Mouse (Mus musculus): ENCODE measurements around the gene Fos.

Fos gene

DNA sequence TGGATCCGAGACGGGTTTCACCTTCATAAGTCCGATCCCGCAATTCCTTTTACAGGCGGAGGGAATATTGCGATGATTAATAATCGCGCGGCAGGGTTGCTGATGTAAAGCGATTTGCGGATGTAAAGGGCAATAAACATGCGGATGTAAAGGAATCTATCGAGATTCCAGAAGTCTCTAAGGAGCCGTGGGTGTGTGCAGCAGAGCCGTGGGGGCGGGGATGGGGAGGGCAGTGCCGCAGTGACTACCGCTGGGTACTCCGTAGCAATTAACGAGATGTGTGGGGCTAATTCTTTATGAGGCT is 13.0 kb downstream of the Fos start:
- peak; percentile 41 to 84 for DNase-seq (ENCODE audit: inconsistent age in 2 of 2, low spot score in 1 of 2)

DNA sequence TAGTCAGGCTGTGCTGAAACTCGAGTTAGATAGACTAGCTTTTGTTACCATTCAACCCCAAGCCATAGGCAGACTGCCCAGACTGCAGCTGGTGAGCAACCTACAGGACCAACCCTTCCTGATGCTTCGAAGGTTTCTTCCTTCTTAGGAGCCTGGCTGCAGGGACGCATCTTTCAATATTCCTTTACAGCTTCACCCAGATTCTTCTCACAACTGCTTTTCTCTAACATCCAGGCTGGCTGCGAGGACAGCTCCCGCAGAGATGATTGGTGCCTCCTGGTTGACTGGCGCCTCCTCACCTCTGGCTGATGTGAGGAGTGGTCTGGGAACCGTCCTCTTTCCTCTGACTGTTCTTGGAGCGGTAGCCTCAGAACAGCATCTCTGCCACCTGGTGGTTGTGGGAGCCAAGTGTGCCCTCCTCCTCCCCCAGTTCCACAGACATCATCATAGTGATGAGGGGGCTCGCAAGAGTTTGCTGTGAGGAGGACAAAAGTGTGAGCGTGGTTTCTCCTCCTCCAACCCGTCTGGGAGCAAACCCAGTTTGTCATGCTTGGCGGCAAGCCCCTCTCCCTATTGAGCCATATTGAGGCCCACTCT is 14.0 kb downstream of the Fos start:
- DNase-seq (ENCODE audit: inconsistent age in 2 of 2, low spot score in 1 of 2) = peak; percentile 71 to 92

- peak; percentile 7 to 50 for DNase-seq (ENCODE audit: inconsistent age in 2 of 2, low spot score in 1 of 2)
Observed at GRCm38 (mm10) chr12:85489232-85489886, 15.7 kb downstream of the Fos start.

GRCm38 (mm10) chr12:85490096-85490820 is 16.6 kb downstream of the Fos start:
- DNase-seq (ENCODE audit: inconsistent age in 2 of 2, low spot score in 1 of 2) = peak in 1 of 2 experiments; percentile 10

GRCm38 (mm10) chr12:85490991-85491390 is 17.3 kb downstream of the Fos start:
- DNase-seq (ENCODE audit: inconsistent age in 2 of 2, low spot score in 1 of 2) = no peak

GRCm38 (mm10) chr12:85492084-85492645 is 18.5 kb downstream of the Fos start:
- peak; percentile 55 to 85 for DNase-seq (ENCODE audit: inconsistent age in 2 of 2, low spot score in 1 of 2)

DNA sequence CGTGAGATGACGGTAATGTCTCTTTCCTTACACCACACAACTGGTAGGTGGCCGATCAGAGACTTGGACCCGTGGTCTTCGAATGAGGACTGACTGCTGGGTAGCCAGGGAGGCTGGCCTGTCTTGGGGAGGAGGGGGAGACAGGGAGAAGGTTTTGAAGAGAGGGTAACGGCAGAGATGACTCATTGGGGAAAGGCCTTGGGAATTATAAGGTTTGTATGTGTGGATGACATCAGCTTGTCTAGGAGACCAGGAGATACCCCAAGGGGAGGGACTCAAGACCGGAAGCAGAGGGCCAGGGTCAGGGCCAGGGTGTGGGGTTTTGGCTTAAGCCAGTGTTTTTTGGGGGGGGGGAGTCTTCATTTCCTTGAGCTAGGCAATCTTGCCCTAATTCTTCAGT is 22.6 kb downstream of the Fos start:
- peak; percentile 31 to 67 for DNase-seq (ENCODE audit: inconsistent age in 2 of 2, low spot score in 1 of 2)

DNA sequence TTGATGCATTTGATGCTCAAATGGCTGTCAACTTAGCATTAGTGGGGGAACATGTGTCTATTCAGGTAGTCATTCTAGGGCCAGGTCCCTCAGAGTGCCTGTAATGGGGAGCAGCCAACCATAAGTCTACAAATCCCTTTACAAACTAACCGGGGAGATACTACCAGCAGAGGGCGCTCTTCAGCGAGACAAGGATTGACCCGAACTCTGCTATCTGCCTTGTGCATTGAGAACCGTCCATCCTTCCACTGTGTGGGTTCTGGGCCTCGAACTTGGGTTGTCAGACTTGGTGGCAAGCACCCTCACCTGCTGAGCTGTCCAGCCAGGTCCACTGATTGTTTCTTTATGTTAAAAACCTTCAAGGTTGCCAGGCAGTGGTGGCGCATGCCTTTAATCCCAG is 23.1 kb downstream of the Fos start:
- DNase-seq (ENCODE audit: inconsistent age in 2 of 2, low spot score in 1 of 2) = peak; percentile 70 to 89

DNA sequence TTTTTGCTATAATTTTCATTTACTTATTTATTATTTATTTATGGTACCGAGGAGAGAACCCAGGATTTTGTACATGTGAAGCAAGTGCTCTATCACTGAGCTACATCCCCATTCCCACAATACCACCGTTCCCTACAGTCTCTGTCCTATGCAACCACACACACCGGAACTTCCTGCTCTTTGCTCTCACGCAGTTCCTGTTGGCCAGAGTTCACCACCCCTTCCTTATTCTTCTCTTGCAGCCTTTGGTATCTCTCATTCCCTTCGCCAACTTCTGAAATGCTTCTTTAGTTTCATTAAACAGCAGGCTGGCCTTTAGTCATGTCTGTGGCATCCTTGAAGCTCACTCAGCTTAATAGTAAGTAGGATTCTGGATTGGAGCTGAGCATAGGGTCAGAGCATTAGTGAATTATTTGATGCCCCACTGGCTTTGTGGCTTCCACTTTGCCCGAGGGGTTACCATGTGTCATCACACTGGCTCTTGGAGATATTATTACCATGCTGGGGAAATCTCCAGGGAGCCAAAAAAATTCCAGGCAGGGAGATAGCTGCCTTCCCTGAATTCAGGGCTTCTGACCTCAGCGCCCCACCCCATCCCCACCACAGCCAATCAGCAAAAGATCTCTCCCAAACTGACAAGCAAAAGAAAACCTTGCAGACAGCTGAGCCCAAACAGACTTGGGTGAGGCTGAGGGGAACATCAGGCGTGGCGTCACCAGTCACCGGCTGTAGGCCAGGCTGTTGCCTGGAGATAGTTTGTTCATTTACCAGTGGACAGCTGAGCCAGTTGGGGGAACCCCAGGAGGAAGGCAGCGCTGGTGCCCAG is 23.8 kb downstream of the Fos start:
- no peak for DNase-seq (ENCODE audit: inconsistent age in 2 of 2, low spot score in 1 of 2)

DNA sequence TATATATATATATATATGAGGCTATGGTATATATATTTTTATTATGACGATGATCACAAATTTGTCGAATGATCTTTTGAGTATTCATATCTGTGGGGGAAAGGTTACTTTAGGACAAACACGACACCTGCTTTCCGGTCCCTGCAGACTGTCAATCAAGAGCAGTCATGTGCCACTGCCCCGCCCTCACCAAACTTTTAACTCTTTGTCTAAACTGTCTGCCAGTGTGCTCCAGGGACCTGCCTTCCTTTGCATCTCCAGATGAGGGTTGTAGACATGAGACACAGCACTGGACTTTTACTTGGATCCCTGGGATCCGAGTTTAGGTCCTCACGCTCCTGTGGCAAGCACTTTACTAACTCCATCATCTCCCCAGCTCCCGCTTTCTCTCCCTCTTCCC is 25.3 kb downstream of the Fos start:
- DNase-seq (ENCODE audit: inconsistent age in 2 of 2, low spot score in 1 of 2) = no peak

DNA sequence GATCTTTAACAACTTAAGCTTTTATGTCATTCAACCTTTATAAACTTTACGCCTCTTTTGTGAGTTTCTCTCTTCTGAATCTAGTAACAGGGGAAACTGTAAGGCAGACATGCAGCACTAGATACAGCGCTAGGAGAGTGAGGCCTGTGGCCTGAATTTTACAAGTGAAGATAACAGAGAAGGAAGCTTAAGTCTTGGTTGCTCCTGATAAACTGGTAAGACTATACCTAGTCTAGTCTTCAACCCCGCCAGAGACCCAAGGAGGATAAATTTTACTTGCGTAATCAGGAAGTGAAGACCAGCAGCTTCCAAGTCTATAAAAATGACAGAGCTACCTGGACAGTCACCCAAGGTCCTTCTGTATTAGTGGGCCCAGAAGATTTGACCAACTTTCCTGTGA is 29.0 kb downstream of the Fos start:
- DNase-seq (ENCODE audit: inconsistent age in 2 of 2, low spot score in 1 of 2) = no peak

- peak; percentile 27 to 76 for DNase-seq (ENCODE audit: inconsistent age in 2 of 2, low spot score in 1 of 2)
Observed at GRCm38 (mm10) chr12:85508235-85508634, 34.5 kb downstream of the Fos start.

- DNase-seq (ENCODE audit: inconsistent age in 2 of 2, low spot score in 1 of 2) = no peak
Observed at GRCm38 (mm10) chr12:85510013-85510412, 36.3 kb downstream of the Fos start.

DNA sequence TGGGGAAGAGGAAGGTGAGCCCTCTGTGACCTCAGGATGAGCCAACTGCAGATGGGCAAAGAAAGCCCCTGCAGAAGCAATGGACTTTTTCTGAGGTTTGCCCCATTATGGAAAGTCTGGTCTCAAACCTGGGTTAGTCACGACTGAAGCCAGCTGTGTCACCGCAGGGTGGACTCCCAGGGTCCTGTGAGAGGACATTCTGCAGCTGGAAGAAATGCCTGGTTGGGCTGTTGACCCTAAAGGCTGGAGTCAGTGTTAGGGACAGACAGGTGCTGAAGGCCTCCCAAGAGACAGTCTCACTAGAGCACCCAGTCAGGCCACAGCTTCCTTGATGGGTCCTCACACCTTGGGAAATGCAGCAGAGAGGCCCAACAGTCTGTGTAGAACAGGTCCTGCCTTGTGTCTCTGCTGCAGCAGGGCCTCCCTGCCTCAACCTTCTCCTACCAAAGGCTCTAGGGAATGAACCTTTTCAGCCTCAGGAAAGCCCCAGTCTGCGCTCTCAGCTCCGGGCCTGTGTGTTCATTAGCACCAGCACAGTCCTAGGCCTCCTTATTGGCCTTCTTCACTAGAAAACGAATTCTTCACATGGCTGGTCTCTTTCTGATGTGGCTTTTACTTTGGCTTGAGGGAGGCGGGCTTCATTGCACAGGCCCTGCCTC is 40.2 kb downstream of the Fos start:
- no peak for DNase-seq (ENCODE audit: inconsistent age in 2 of 2, low spot score in 1 of 2)

DNA sequence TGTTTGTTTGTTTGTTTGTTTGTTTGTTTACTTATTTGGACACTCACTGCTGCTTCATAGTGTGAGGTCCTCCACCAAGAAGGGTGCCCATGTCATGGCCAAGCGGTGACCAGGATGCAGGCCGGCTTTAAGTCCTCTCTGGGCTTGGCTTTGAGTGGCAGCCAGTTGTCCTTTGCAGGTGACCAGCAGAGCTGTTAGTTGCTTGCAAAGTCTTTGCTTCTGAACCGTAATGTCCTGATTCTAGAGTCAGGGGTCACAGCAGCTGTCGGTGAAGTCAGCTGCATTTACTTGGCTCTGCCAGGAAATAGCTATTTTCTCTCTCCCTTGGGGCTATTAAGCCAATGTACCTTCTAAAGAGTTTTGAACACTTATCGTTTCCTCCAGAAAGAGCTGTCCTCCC is 41.3 kb downstream of the Fos start:
- DNase-seq (ENCODE audit: inconsistent age in 2 of 2, low spot score in 1 of 2) = no peak

DNA sequence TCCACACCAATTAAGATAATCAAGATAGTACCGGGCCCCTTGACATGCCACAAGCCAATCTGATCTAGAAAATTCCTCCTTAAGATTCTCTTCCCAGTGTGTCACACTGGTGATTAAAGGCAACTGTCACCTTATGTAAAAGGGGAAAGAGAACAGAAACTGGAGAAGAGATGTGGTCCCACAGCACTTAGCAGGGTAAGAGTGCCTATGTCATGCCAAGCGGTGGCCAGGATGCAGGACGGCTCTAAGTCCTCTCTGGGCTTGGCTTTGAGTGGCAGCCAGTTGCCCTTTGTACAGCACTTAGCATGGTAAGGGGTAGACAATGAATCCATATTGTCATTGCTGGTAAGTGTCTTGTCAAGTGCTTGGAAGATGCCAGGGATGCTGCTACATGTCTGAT is 42.2 kb downstream of the Fos start:
- DNase-seq (ENCODE audit: inconsistent age in 2 of 2, low spot score in 1 of 2) = no peak

DNA sequence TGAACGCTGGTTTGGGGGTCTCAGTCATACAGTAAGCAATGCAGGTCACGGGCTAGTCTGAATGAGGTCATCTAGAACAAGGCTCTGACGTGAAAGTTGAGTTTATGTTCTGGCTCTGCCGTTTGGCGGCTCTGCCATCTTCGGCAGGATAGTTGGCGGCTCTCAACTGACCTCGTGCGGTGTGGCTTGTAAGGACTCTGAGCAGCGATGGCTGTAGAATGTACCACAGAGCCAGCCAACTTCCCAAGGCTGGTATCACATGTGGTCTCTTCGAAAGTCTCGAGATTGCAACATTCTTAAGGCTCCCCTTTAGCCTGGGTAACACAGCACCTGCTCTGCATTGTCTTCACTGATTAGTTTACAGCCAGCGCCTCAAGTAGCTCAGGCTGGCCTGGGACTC is 43.6 kb downstream of the Fos start:
- DNase-seq (ENCODE audit: inconsistent age in 2 of 2, low spot score in 1 of 2) = no peak

DNA sequence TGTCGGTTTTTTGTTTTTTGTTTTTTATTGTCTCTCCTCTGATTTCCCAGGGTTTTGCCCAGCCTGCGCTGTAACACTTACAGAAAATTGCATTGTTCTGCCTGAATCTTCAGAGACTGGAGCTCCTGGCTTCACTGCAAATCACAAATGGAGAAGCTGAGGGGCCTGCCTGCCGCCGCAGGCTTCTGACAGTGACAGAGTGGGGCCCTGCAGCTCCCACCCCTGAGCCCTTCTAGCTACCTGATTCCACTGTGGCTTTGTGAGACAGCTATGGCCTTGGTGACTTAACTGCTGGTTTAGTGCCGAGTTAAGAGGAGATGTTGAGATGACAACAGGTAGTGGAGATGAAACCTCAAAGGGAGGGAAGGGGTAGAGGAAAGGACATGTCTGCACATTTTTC is 44.3 kb downstream of the Fos start:
- DNase-seq (ENCODE audit: inconsistent age in 2 of 2, low spot score in 1 of 2) = no peak

- peak; percentile 52 to 69 for DNase-seq (ENCODE audit: inconsistent age in 2 of 2, low spot score in 1 of 2)
Observed at GRCm38 (mm10) chr12:85519553-85519952, 45.9 kb downstream of the Fos start.

- no peak for DNase-seq (ENCODE audit: inconsistent age in 2 of 2, low spot score in 1 of 2)
Observed at GRCm38 (mm10) chr12:85521101-85521500, 47.4 kb downstream of the Fos start.

DNA sequence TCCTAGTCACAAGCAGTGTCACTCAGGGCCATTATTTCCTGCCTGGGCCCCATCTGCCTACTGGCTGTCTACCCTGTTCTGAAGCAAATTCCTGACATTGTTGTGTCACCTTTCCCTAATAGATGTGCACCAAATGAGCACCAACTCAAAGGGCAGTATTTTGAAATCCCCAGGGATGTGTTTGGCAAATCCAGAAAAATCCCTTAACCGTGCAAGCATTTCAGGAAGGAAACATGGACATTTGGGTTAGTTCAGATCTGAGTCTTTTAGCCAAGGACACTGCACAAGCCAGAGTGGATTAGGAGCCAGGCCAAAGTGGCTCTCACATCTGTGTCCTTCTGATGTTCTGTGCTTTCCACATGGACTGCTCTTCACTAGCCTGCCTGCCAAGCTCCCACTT is 48.0 kb downstream of the Fos start:
- DNase-seq (ENCODE audit: inconsistent age in 2 of 2, low spot score in 1 of 2) = peak; percentile 16 to 67

Data from adrenal gland, adult (tissue).